Mouse (Mus musculus): ENCODE data around the gene Rab3il1. TPM values are rescaled to one million over a fixed set of nuclear protein-coding genes. Genes with fewer than 3 reads are reported as not detected.

Rab3il1 gene
- total RNA-seq, 2 experiments from 2014 or later, result 8.9 to 12.8 TPM

GRCm38 (mm10) chr19:9982151-9982851 lies 19.2 kb upstream of the Rab3il1 start:
- DNase-seq (ENCODE audit: low spot score in 2 of 2), result peak; percentile 96 to 97

DNA sequence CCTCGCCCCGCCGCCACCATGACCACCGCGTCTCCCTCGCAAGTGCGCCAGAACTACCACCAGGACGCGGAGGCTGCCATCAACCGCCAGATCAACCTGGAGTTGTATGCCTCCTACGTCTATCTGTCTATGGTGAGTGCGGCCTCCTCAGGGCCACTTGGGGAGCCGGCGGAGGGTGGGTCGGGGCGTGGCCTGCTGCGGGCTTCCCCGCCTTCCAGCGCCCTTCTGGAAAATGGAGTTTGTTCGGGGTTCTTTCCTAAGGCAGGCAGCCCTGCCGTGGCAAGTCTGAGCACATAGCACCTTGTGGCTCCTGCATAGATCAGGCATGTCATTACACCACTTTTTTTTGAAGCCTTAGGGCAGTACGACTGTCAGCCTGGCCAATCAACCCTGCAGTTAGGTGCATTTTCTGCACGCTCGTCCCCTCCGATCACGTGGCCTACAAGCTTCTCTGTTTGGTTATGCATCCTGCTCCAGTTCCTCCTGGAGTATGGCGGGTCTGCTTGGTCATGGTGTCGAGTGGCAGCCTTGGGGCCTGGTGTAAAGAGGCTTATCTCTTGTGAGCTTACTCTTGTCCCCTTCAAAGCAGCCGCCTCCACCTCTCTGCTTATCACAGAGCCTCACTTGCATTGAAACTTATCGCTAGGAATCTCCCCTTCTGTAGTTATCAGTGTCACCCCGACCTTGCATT lies 18.5 kb upstream of the Rab3il1 start:
- DNase-seq (ENCODE audit: low spot score in 2 of 2), result no peak

DNA sequence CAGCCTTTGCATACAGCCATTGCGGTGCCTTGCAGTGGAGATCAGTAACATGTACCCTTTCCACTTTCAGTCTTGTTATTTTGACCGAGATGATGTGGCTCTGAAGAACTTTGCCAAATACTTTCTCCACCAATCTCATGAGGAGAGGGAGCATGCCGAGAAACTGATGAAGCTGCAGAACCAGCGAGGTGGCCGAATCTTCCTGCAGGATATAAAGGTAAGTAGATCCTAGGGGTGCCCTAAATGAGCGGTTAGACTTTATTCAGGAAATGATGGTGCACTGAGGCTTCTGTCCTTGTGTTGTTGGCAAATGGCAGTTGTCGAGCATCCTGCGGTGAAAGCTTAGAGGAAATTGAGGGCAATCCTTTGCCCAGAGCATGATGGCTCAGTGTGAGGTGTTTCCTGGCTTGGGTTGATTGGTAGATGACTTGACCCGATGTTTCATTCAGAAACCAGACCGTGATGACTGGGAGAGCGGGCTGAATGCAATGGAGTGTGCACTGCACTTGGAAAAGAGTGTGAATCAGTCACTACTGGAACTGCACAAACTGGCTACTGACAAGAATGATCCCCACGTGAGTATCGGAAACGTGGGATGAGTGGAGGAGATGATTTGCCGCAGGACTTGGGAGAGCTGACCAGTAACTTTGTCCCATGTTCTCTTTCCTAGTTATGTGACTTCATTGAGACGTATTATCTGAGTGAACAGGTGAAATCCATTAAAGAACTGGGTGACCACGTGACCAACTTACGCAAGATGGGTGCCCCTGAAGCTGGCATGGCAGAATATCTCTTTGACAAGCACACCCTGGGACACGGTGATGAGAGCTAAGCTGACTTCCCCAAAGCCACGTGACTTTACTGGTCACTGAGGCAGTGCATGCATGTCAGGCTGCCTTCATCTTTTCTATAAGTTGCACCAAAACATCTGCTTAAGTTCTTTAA lies 17.1 kb upstream of the Rab3il1 start:
- no peak for DNase-seq (ENCODE audit: low spot score in 2 of 2)

DNA sequence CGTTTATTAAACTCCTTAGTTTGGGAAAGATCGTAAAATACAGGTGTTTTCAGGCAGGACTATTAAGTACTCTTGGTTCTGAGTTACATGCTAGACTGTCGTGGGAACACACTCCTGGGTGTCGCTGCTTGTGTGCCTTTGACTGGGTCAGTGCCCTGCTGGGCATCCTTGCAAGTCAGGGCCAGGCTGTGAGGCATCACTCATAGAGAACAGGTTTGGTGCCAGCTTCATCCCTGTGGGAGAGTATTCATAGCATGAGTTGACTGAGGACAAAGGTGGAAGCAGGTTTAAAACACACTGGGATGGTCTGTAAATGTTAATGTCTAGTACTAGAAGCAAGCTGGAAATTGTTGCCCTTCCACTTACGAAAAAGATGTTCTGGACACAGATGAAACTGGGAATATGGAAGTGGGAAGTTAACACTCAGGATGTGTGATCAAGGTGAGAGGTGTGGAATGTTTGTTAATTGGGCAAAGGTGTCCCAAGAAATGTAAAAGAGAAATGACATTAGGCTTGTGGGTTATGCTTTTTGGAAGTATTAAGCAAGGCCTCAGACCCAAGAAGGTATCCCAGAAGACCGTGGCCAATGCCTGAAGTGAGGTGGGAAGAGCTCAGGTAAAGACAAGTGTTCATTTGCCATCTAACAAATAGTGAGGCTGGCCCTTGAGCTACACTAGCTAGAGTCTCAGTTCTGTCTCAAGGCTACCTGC lies 16.1 kb upstream of the Rab3il1 start:
- no peak for DNase-seq (ENCODE audit: low spot score in 2 of 2)

DNA sequence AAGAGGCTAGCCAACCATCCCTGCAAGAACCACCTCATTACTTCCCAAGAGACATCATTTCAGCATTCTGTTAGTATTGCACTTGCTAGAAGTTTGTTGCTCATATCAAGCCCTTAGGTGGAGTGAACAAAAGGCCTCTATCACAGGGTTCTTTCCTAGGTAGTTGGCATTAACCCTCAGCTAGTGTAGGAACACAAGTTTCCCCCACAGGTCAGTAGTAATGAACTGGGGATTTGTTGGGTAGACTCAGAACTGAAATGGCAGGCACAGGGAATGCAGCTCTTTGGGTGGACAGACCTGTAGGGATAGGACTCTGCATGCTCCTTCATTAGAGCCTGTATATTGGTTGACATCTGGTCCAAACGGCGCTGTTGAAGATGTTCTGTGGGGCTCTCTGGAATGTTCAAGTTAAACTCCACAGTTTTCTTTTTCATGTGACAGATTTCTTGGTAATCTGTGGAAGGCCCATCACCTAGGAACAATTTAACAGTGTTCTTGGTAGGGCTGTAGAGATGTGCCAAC lies 15.5 kb upstream of the Rab3il1 start:
- DNase-seq (ENCODE audit: low spot score in 2 of 2), result no peak

- no peak for DNase-seq (ENCODE audit: low spot score in 2 of 2)
Measured at GRCm38 (mm10) chr19:9987192-9987591, 14.3 kb upstream of the Rab3il1 start.

- DNase-seq (ENCODE audit: low spot score in 2 of 2), result no peak
Measured at GRCm38 (mm10) chr19:9987593-9987992, 13.9 kb upstream of the Rab3il1 start.

DNA sequence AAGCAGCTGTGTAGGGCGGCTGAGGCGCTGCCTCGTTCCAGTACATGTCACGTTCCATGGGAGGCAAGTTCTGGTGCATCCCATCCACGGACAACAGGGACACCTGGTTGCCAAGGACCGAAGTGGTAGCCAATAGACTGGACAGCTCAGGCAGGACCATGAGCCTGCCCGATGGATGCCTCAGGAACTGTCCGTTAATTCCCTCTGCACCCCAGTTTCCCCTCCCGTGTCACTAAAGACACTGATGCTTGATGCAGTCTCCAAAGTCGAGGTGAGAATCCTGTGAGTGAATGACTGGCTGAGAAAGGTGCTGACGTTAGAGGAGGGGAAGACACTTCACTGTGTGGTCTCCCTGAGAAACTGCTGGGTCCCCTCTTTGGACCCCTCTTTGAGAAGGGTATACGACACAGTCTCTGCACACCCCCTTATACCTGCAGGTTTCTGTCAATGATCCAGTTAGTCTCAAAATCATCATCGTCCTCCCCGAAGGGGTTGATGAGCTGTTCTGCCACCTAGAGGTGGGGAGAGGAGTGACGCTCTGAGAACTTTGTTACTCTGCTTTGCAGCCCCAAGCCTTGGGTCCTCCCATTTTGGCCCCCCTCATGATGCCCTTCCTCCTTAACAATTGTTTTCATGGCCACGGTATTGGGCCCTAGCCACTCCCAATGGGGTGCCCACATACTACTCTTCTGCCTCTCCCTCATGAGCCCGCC lies 12.1 kb upstream of the Rab3il1 start:
- DNase-seq (ENCODE audit: low spot score in 2 of 2), result no peak

DNA sequence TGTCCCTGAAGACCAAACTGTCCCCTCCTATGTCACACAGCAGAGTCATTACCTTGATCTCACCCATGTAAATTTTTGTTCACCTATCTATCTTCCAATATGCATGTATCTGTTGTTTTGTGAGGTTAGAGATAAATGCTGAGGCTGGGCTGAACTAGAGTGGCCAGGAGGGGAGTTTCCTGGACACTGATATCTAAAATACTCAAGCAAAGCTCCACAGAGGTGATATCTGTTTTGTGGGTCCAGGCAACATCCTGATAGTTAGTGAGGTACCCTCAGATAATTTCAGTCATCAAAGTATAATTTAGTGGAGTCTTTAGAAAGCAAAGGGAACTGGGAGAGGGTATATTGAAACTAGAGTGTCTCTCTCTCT lies 11.6 kb upstream of the Rab3il1 start:
- DNase-seq (ENCODE audit: low spot score in 2 of 2), result no peak

DNA sequence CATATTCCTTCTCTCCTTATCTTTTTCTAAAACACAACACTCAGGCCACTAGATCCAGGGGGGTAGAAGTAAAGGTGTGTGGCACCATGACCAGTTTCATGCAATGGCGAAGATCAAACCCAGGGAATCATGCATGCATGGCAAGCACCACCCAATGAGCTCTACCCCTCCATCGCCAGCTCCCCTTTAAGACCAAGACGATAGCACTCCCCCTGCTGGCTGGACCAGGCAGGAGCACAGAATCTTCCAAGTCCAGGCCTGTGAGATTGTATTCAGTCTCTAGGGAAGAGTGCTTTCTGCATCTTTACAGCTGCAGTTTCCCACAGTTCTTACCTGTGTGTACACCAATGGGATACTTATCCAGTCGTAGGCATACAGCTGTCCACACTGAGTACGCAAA lies 10.2 kb upstream of the Rab3il1 start:
- DNase-seq (ENCODE audit: low spot score in 2 of 2), result peak; percentile 71 to 74

GRCm38 (mm10) chr19:9992011-9992958 lies 9.2 kb upstream of the Rab3il1 start:
- no peak for DNase-seq (ENCODE audit: low spot score in 2 of 2)

DNA sequence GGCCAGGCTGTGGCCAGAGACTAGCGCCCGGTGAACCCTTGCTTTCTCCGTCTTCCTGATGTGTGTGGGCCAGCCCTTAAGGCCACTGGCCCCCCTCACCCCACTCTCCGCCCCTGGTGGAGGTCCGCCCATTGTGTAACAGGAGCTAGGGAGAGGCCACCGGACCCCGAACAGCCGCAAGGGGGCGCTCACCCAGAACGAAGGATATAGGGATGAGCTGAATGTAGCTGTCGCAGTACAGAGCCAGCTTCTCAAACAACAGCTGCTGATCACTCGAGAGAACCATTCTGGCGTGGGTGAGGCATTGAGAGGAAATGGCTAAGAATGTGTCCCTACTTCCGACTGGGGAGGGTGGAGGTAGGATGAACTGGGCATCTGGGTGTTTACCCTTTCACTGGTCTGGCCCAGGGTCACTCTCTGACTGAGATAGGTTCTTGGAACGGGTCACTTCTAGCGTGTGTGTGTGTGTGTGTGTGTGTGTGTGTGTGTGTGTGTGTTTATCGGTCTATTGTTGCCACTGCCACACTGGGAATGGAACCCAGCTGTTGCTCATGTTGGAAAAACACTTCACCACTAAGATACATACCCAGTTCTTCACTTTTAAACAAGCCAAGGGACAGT lies 8.3 kb upstream of the Rab3il1 start:
- DNase-seq (ENCODE audit: low spot score in 2 of 2), result peak; percentile 81 to 83

GRCm38 (mm10) chr19:9997204-9998062 lies 4.0 kb upstream of the Rab3il1 start:
- DNase-seq (ENCODE audit: low spot score in 2 of 2), result no peak

GRCm38 (mm10) chr19:9998063-9998416 lies 3.4 kb upstream of the Rab3il1 start:
- no peak for DNase-seq (ENCODE audit: low spot score in 2 of 2)

DNA sequence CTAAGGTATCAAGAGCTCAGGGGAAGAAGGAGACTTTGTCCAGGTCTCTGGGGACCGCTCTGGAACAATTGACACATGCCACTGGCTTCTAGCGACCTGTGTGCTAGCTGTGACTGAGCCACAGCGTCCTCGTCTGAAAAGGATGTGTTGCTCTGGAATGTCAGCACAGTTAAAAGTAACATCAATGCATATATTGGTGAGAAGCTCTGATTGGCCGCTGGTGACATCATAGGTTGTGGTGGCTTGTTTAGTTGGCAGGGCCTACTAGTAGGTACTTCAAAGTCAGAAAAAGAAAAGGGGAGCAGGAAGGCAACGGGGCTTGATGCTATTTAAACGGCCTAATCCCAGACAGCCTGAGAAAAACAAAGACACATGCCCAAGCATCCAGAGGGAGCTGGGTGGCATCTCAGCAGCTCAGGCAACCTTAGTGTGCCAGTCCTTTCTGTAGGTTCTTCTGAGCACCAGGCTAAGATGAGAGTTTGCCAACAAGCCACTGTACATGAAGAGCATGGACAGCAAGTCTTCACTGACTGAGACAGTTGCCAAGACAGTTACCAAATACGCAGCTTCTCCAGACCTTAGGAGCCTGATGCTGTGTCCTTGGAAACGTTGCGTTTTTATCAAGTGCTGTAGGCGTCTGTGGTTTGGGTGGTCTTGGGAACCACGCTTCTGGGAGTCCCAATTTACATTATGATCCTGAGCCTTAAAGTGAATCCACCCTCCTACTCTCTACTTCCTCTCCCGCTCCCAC lies 2.6 kb upstream of the Rab3il1 start:
- no peak for DNase-seq (ENCODE audit: low spot score in 2 of 2)

- no peak for DNase-seq (ENCODE audit: low spot score in 2 of 2)
Measured at GRCm38 (mm10) chr19:10000330-10000729, 1.1 kb upstream of the Rab3il1 start.

- DNase-seq (ENCODE audit: low spot score in 2 of 2), result no peak
Measured at GRCm38 (mm10) chr19:10003696-10004095, 2.2 kb downstream of the Rab3il1 start.

Measured in layer of hippocampus, postnatal 14 days (tissue).